Mouse (Mus musculus) lung, embryonic 14.5 days (tissue): ENCODE measurements around the gene Fam219a. TPM values are rescaled to one million over a fixed set of nuclear protein-coding genes. Genes with fewer than 3 reads are reported as not detected.

Experiments used
- ATAC-seq: fragments of 200-750 bp; cut with Nextera tagmentation; 2 replicates; pipeline ENCODE4 v1.8.0; 2017; ENCODE audit warnings: mild to moderate bottlenecking, moderate TSS enrichment, moderate library complexity; ENCODE audit not compliant: insufficient read depth
- DNase-seq: peaks from one replicate; pipeline ENCODE4 v3.0.0-alpha.2; 2015
- H3K27ac ChIP-seq: fragments of 300-500 bp; sonication (generic); 2 replicates; pipeline ENCODE4 v1.5.1; 2014; ENCODE audit warnings: low read depth, mild to moderate bottlenecking, moderate library complexity
- H3K27me3 ChIP-seq: fragments of 300-500 bp; sonication (generic); 2 replicates; pipeline ENCODE4 v1.6.1; 2014; ENCODE audit warnings: low read length, control low read depth; ENCODE audit not compliant: insufficient read depth
- H3K36me3 ChIP-seq: fragments of 300-500 bp; sonication (generic); 2 replicates; pipeline ENCODE4 v1.6.1; 2014; ENCODE audit warnings: control low read depth; ENCODE audit not compliant: insufficient read depth
- H3K4me1 ChIP-seq: fragments of 300-500 bp; sonication (generic); 2 replicates; pipeline ENCODE4 v1.6.1; 2014; ENCODE audit warnings: antibody characterized with exemption, control low read depth; ENCODE audit not compliant: insufficient read depth
- H3K4me2 ChIP-seq: fragments of 300-500 bp; sonication (generic); 2 replicates; pipeline ENCODE4 v1.6.1; 2014; ENCODE audit warnings: mild to moderate bottlenecking
- H3K4me3 ChIP-seq: fragments of 300-500 bp; sonication (generic); 2 replicates; pipeline ENCODE4 v1.5.1; 2014; ENCODE audit warnings: low read depth, low read length
- H3K9ac ChIP-seq: fragments of 300-500 bp; sonication (generic); 2 replicates; pipeline ENCODE4 v1.6.1; 2014
- H3K9me3 ChIP-seq: fragments of 300-500 bp; sonication (generic); 2 replicates; pipeline ENCODE4 v1.6.1; 2016; ENCODE audit warnings: low read depth, low read length, control low read depth
- CTCF ChIP-seq: IDR thresholded peaks from 2 replicates; pipeline ENCODE4 v1.5.1; 2016; ENCODE audit warnings: antibody characterized with exemption, low read depth
- WGBS: fragments of 180-500 bp; shearing (Covaris S2); extraction: QIAGEN DNeasy Blood & Tissue Kit; methylation state at CpG from one replicate; pipeline ENCODE4 v1.1.7; 2014; 5-methylcytosine and 5-hydroxymethylcytosine counted together
- polyA plus RNA-seq: library from polyadenylated mRNA; unstranded; fragments of >200 nt; fragmentation: Nextera tagmentation; extraction: Ambion mirVana; gene quantifications from 2 replicates; pipeline ENCODE4 v1.2.1, GENCODE M21; 2014

The Fam219a gene
- polyA plus RNA-seq, 1 experiment from 2014 or later = 2.0 TPM

GRCm38 (mm10) chr4:41479456-41479804, 89.9 kb downstream of the Fam219a start:
- no peaks in the 10 kb centered on the region for H3K27me3 ChIP-seq
- no peak overlapping the region for H3K4me3 ChIP-seq
- no peak overlapping the region for H3K27ac ChIP-seq
- no peak for TF ChIP-seq CTCF
- H3K9ac ChIP-seq = no peak overlapping the region
- no peaks in the 10 kb centered on the region for H3K4me1 ChIP-seq
- no peaks in the 10 kb centered on the region for H3K9me3 ChIP-seq
- peak; percentile 72 for DNase-seq
- H3K4me2 ChIP-seq = no peak overlapping the region
- WGBS = 54% methylated on average over 1 of the region's 1 CpGs
- peak; percentile 53; the same call in 1 of the 2 replicates for ATAC-seq
- peaks cover 8% of the 10 kb centered on the region; the same call in 1 of the 2 replicates for H3K36me3 ChIP-seq

- Histone ChIP-seq H3K4me1 (no peaks in the 10 kb centered on the region), H3K27ac (no peak overlapping the region), H3K4me2 (no peak overlapping the region), H3K4me3 (no peak overlapping the region), H3K9ac (no peak overlapping the region), H3K36me3 (peaks cover 8% of the 10 kb centered on the region; the same call in 1 of the 2 replicates), H3K27me3 (no peaks in the 10 kb centered on the region), H3K9me3 (no peaks in the 10 kb centered on the region)
- no peak for ATAC-seq
- DNase-seq = no peak
- TF ChIP-seq CTCF = peak; percentile 12; the same call in 1 of the 2 replicates
- WGBS = 70% methylated on average over 4 of the region's 4 CpGs
Observed at GRCm38 (mm10) chr4:41478751-41479455, 90.4 kb downstream of the Fam219a start.

GRCm38 (mm10) chr4:41477648-41478160, 91.6 kb downstream of the Fam219a start:
- Histone ChIP-seq H3K27me3 (no peaks in the 10 kb centered on the region), H3K36me3 (peaks cover 8% of the 10 kb centered on the region; the same call in 1 of the 2 replicates), H3K9me3 (no peaks in the 10 kb centered on the region), H3K4me1 (no peaks in the 10 kb centered on the region), H3K4me3 (no peak overlapping the region), H3K9ac (no peak overlapping the region), H3K4me2 (no peak overlapping the region), H3K27ac (no peak overlapping the region)
- WGBS = 83% methylated on average over 9 of the region's 9 CpGs
- ATAC-seq = no peak
- TF ChIP-seq CTCF = no peak
- DNase-seq = no peak

GRCm38 (mm10) chr4:41471384-41471689, 98.0 kb downstream of the Fam219a start:
- TF ChIP-seq CTCF = no peak
- no peak overlapping the region for H3K4me2 ChIP-seq
- H3K4me3 ChIP-seq = no peak overlapping the region
- WGBS = 85% methylated on average over 1 of the region's 1 CpGs
- no peak for ATAC-seq
- H3K27ac ChIP-seq = no peak overlapping the region
- no peaks in the 10 kb centered on the region for H3K27me3 ChIP-seq
- H3K36me3 ChIP-seq = no peaks in the 10 kb centered on the region
- no peak overlapping the region for H3K9ac ChIP-seq
- H3K4me1 ChIP-seq = no peaks in the 10 kb centered on the region
- no peak for DNase-seq
- no peaks in the 10 kb centered on the region for H3K9me3 ChIP-seq

- ATAC-seq (no peak), DNase-seq (no peak)
- Histone ChIP-seq H3K27ac (no peak overlapping the region), H3K9me3 (no peaks in the 10 kb centered on the region), H3K27me3 (no peaks in the 10 kb centered on the region), H3K4me2 (no peak overlapping the region), H3K4me3 (no peak overlapping the region), H3K36me3 (no peaks in the 10 kb centered on the region), H3K9ac (no peak overlapping the region), H3K4me1 (no peaks in the 10 kb centered on the region)
- 50% methylated on average over 5 of the region's 5 CpGs for whole genome bisulfite sequencing
- TF ChIP-seq CTCF = no peak
Observed at GRCm38 (mm10) chr4:41470684-41471383, 98.5 kb downstream of the Fam219a start.

GRCm38 (mm10) chr4:41470051-41470683, 99.2 kb downstream of the Fam219a start:
- no peak for DNase-seq
- no peak for TF ChIP-seq CTCF
- H3K4me1 ChIP-seq = no peaks in the 10 kb centered on the region
- H3K27me3 ChIP-seq = no peaks in the 10 kb centered on the region
- H3K36me3 ChIP-seq = no peaks in the 10 kb centered on the region
- H3K4me3 ChIP-seq = no peak overlapping the region
- WGBS = 50% methylated on average over 7 of the region's 7 CpGs
- no peak overlapping the region for H3K9ac ChIP-seq
- no peak for ATAC-seq
- H3K4me2 ChIP-seq = no peak overlapping the region
- no peak overlapping the region for H3K27ac ChIP-seq
- no peaks in the 10 kb centered on the region for H3K9me3 ChIP-seq

GRCm38 (mm10) chr4:41469199-41469598, 100.1 kb downstream of the Fam219a start:
- H3K4me3 ChIP-seq = no peak overlapping the region
- ATAC-seq (no peak), DNase-seq (no peak)
- H3K27me3 ChIP-seq = no peaks in the 10 kb centered on the region
- no peaks in the 10 kb centered on the region for H3K4me1 ChIP-seq
- H3K36me3 ChIP-seq = no peaks in the 10 kb centered on the region
- H3K9ac ChIP-seq = no peak overlapping the region
- no peak for TF ChIP-seq CTCF
- WGBS = 88% methylated on average over 10 of the region's 10 CpGs
- no peak overlapping the region for H3K27ac ChIP-seq
- H3K9me3 ChIP-seq = no peaks in the 10 kb centered on the region
- no peak overlapping the region for H3K4me2 ChIP-seq
